Mouse (Mus musculus) left cerebral cortex, adult 2 months (tissue): Measurements from ENCODE around the gene Chmp2a. TPM values are rescaled to one million over a fixed set of nuclear protein-coding genes. Genes with fewer than 3 reads are reported as not detected.
A peak's percentile ranks its signal among the peaks of the same experiment; 100 is the strongest.

Source experiments
- DNase-seq, 2 experiments: peaks; one replicate each; pipeline ENCODE4 v3.0.0; 2021 to 2022; ENCODE audit warnings: low spot score in 2 of 2, mixed read lengths in 1 of 2; ENCODE audit errors: extremely low spot score in 1 of 2
- H3K27ac ChIP-seq: fragments of 200-600 bp; 2 replicates; pipeline ENCODE4 v1.8.1; 2022
- H3K4me3 ChIP-seq: fragments of 200-600 bp; 2 replicates; pipeline ENCODE4 v1.8.1; 2022
- CTCF ChIP-seq: fragments of 200-600 bp; IDR thresholded peaks from 2 replicates; pipeline ENCODE4 v1.8.1; 2022; ENCODE audit warnings: antibody characterized with exemption, mild to moderate bottlenecking, moderate library complexity
- intact Hi-C: fragments of 180-260 bp; cut with DNase I; formaldehyde crosslinking; loops from one replicate; pipeline ENCODE4 v1.15.1; 2025
- total RNA-seq, 2 experiments: library from RNA; stranded (reverse); gene quantifications; 2 replicates each; pipeline ENCODE4 v1.2.3; 2021

Chmp2a gene
- total RNA-seq, 2 experiments from 2014 or later = 134 to 150 TPM

DNA sequence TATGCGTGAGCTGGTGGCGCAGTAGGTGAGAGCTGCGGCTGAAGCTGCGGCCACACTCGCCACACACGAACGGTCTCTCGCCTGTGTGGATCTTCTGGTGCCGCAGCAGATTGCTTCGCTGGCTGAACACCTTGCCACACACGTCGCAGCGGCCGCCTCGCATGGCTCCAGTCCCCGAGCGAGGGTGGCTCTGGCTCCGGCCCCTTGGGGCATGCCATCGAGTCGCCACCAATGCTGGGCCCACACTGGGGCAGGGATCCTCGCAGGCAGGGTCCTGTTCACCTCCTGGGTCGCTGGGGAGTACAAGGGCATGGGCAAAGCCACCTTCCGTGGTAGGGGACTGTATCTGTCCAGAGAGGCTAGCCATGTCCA, 9.6 kb upstream of the Chmp2a start:
- intact Hi-C loops = no loop called here
- TF ChIP-seq CTCF = no peak
- no peak for DNase-seq
- Histone ChIP-seq H3K27ac (peak overlapping the region; percentile 85), H3K4me3 (peak overlapping the region; percentile 53)

DNA sequence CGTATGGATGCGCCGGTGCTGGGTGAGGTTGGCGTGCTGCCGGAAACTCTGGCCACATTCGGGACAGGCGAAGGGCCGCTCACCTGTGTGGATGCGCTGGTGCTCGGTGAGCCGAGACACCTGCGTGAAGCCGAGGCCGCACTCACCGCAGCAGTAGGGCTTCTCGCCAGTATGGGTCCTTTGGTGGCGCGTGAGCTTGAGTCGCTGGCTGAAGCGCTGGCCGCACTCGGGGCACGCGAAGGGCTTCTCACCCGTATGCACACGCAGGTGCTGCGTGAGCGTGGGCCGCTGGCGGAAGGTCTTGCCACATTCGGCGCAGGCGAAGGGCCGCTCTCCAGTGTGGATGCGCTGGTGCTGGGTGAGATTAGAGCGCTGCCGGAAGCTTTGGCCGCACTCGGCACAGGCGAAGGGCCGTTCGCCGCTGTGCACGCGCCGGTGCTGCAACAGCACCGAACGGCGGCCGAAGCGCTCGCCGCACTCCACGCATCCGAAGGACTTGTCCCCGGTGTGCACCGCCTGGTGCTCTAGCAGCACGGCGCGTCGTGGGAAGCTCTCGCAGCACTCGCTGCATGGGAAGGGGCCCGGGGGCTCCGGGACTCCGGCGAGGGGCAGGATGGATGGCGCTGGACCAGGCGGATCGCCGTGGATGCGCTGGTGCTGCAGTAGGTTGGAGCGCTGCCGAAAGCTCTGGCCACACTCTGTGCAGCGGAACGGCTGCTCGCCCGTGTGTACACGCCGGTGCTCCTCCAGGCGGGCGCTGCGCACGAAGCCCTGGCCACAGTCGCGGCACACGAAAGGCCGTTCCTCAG, 9.0 kb upstream of the Chmp2a start:
- intact Hi-C loops = no loop called here
- peak in 1 of 2 experiments; percentile 58 for DNase-seq

GRCm38 (mm10) chr7:13043120-13043444, 8.5 kb upstream of the Chmp2a start:
- peak overlapping the region; percentile 53; the same call in 1 of the 2 replicates for H3K4me3 ChIP-seq
- peak in 1 of 2 experiments; percentile 51 for DNase-seq
- peak overlapping the region; percentile 85 for H3K27ac ChIP-seq
- intact Hi-C loops = no loop called here
- no peak for TF ChIP-seq CTCF

More for the DNA sequence above, 9.0 kb upstream of the Chmp2a start:
- TF ChIP-seq CTCF = no peak
- H3K27ac ChIP-seq = peak overlapping the region; percentile 85
- H3K4me3 ChIP-seq = peak overlapping the region; percentile 53

GRCm38 (mm10) chr7:13042511-13042910, 7.9 kb upstream of the Chmp2a start:
- H3K4me3 ChIP-seq = no peak overlapping the region
- H3K27ac ChIP-seq = no peak overlapping the region
- DNase-seq = no peak
- intact Hi-C loops = no loop called here
- TF ChIP-seq CTCF = no peak

DNA sequence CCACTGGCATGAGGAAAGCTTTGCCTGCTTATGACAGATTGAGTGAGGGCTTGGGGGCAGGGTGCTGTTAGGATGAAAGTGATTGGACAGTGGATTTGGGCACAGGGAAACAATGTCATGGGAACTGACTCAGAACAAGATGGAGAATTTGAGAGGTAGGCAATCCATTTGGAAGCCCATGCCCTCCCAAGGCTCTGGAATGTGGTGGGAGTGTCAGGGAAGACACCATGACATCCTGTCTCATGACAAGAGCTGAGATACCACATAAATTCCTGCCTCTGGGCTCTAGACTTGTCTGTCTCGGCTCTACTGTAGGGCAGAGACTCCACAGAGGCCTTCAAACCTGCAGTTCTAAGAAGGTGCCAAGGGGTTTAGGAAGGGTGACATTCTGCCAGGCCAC, 6.6 kb upstream of the Chmp2a start:
- intact Hi-C loops = no loop called here
- Histone ChIP-seq H3K4me3 (no peak overlapping the region), H3K27ac (no peak overlapping the region)
- no peak for DNase-seq
- TF ChIP-seq CTCF = no peak

DNA sequence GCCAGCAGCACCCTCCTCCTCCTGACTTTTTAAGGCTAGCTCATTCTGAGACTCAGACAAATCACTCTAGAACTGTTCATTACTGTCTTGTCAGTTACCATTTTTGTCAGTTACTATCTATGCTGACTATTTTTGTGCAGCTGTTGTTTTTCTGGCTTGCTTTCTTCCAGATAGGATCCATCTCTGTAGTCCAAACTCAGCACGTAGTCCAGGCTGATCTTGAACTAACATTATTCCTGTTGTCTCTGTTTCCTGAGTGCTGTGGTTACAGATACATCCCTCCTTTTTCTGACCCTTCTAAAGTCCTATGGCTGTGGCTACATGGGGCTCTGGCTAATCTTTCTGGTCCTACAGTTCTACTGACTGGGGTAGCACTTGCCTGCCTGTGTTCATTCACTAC, 4.6 kb upstream of the Chmp2a start:
- Histone ChIP-seq H3K27ac (peak overlapping the region; percentile 100), H3K4me3 (no peak overlapping the region; the same call in 1 of the 2 replicates)
- intact Hi-C loops = loop anchor here (1.0 to 5.0 kb wide), 2 partner anchors 12 to 117 kb away; partner anchors contain the start of gene Rps5
- no peak for TF ChIP-seq CTCF
- DNase-seq = no peak

DNA sequence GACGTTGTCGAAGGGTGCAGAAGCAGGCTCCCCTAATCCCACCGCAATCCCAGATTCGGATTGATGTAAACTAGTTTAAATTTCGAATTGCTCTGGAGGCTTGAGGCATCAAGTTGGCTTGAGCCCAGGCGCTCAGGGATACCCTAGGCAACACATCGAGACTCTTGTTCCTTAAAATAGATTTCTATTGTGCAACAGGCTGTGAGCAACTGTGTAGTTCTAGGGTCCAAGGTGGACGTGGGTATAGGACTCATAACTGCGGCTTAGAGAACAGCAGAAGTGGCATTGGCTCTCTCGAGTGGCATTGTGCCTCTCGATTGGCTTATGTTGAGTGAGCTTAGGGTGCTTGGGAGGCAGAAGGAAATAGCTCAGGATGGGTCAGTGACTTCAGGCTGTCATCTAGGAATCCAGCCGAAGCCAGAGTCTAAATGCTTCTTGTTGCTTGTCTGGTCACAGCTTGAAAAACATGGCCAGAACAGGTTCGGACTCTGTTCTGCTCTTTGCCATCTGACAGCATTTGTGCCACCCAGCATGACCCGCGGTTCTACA, 4.1 kb upstream of the Chmp2a start:
- intact Hi-C loops = loop anchor here (1.0 to 5.0 kb wide), 3 partner anchors 13 to 116 kb away; partner anchors contain the start of gene Rps5
- Histone ChIP-seq H3K4me3 (peak overlapping the region; percentile 91), H3K27ac (peak overlapping the region; percentile 100)
- TF ChIP-seq CTCF = no peak
- DNase-seq = no peak

- peak; percentile 99 to 100 for DNase-seq
- Histone ChIP-seq H3K4me3 (peak within 1 kb of the TSS; percentile 91), H3K27ac (peak within 1 kb of the TSS; percentile 100)
- intact Hi-C loops = loop anchor here (1.0 to 5.0 kb wide), 2 partner anchors 14 to 116 kb away; partner anchors contain the start of gene Rps5
- TF ChIP-seq CTCF = no peak
Observed at GRCm38 (mm10) chr7:13037901-13038555, 3.4 kb upstream of the Chmp2a start, which contains the start of gene Ube2m. Gene Ube2m, minus strand, starts transcription at chr7:13038275.

GRCm38 (mm10) chr7:13037366-13037765, 2.8 kb upstream of the Chmp2a start:
- intact Hi-C loops = loop anchor here (5.0 kb wide), 1 partner anchor 115 kb away; the partner anchor contains the start of gene Rps5

GRCm38 (mm10) chr7:13036806-13037205, 2.2 kb upstream of the Chmp2a start:
- intact Hi-C loops = loop anchor here (5.0 kb wide), 1 partner anchor 115 kb away; the partner anchor contains the start of gene Rps5
- no peak for TF ChIP-seq CTCF
- H3K4me3 ChIP-seq = peak overlapping the region; percentile 91
- H3K27ac ChIP-seq = peak overlapping the region; percentile 100
- DNase-seq = no peak

More at GRCm38 (mm10) chr7:13037366-13037765, 2.8 kb upstream of the Chmp2a start:
- peak in 1 of 2 experiments; percentile 46 for DNase-seq
- no peak for TF ChIP-seq CTCF
- H3K4me3 ChIP-seq = peak overlapping the region; percentile 91
- H3K27ac ChIP-seq = peak overlapping the region; percentile 100

DNA sequence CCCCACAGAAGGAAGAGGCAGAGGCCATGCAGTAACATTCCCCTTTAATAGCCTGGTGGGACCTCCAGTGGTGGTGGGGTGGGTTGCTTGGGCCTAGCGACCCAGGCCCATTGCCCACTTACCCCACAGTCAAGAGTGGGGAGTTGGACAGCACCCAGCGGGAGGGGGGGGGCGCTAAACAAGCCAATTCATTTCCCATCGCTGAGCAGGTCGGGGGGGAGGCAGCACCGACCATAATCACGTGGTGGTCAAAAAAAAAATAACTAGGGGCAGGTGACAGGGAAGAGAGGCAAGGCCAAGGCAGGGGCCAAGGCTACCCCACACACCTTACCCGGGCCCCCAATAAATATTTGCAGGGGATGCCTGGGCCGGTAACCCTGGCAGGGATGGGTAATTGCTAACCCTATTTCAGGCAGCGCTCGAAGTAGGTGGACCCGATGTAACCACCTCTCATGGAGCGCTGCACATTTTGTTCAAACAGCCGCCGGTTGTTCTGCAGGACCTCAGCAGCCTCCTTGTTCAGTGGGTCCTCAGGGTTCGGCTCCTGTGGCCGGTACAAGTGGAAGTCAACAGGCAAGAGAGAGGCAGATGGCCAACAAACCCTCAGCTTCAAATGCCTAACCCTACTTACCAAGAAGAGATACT, 726 bp upstream of the Chmp2a start:
- peak overlapping the region; percentile 83; the same call in 1 of the 2 replicates for H3K27ac ChIP-seq
- DNase-seq = no peak
- H3K4me3 ChIP-seq = no peak overlapping the region; the same call in 1 of the 2 replicates
- intact Hi-C loops = loop anchor here (5.0 kb wide), 1 partner anchor 113 kb away; the partner anchor contains the start of gene Rps5
- no peak for TF ChIP-seq CTCF
